In the genomic region with DNA sequence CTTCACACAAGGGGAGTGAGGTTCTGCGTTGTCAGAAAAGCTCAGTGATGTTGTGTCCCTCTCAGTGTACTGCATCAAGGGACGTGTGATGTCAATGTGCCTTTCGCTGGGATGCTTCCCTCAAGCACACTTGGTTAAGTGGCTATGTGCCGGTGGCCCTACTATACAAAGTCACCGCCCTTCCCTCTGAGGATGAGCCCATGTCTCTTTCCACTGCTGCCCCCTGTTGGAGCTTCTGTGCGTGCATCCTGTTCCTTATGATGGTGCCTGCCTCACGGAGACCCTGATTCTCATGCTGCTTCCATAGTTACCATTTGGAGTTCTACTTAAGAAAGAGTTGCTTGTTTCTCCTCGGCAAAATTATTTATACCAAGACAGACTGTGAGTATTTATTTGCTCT, we compare ENCODE assay signal across 9 mouse cellular contexts.
A peak's percentile ranks its signal among the peaks of the same experiment; 100 is the strongest.
DNase-seq lines count a peak whose midpoint lies in the region; ATAC-seq and TF ChIP-seq lines count a peak whose summit lies in the region.
"Had no signal": no experiment of that assay in that cellular context is flagged by ENCODE, and none has a peak within 500 bp of the region (broad histone marks: within the 10 kb centered on the region; RNA-seq: fewer than 3 reads in every experiment).

No protein-coding gene starts in this region.

- no peak overlapping the region for H3K4me3 ChIP-seq in intestine, postnatal 0 days (ENCODE audit: low read depth, low read length)
- H3K4me3 ChIP-seq in intestine, embryonic 16.5 days (ENCODE audit: low read length): no peak overlapping the region
- no peak overlapping the region for H3K4me3 ChIP-seq in CH12.LX (replicated peaks in 1 of 3; ENCODE audit: low read depth in 2 of 3, low read length in 2 of 3, poor library complexity in 1 of 3)
- no peak overlapping the region for H3K4me3 ChIP-seq in ES-Bruce4 (ENCODE audit: low read depth, low read length)
- H3K4me3 ChIP-seq: hindbrain, embryonic 13.5 days had no signal

- no peaks in the 10 kb centered on the region for H3K27me3 ChIP-seq in intestine, postnatal 0 days (replicated peaks; ENCODE audit: control insufficient read depth, insufficient read depth, low read length)
- no peaks in the 10 kb centered on the region for H3K27me3 ChIP-seq in intestine, embryonic 16.5 days (replicated peaks; ENCODE audit: control insufficient read depth, insufficient read depth, low read length)
- H3K27me3 ChIP-seq in CH12.LX (replicated peaks) (no peaks in the 10 kb centered on the region), ES-Bruce4 (ENCODE audit: control insufficient read depth, insufficient read depth, low read length, poor library complexity, severe bottlenecking) (no peaks in the 10 kb centered on the region)
- H3K27me3 ChIP-seq: hindbrain, embryonic 13.5 days had no signal

- in situ Hi-C loops in CH12.LX (cut with MboI; ENCODE audit: low pct_ligation_motif_present, low pct_unique_long_range_greater_than_20kb, low sequenced_read_pairs): no loop called here

- peak; percentile 50 for TF ChIP-seq RAD21 in CH12.LX (IDR thresholded peaks at IDR 0.05; ENCODE audit: low read depth, low read length)

- TF ChIP-seq POLR2A in CH12.LX (IDR thresholded peaks at IDR 0.05; ENCODE audit: low read depth, low read length) (no peak), ES-Bruce4 (IDR thresholded peaks at IDR 0.05; ENCODE audit: insufficient read depth, low read length) (no peak)

- no peaks in the 10 kb centered on the region for H3K4me1 ChIP-seq in intestine, postnatal 0 days (replicated peaks; ENCODE audit: control insufficient read depth, insufficient read depth, low read length)
- H3K4me1 ChIP-seq in intestine, embryonic 16.5 days (ENCODE audit: control insufficient read depth, insufficient read depth, low read length): peaks cover 7% of the 10 kb centered on the region; the same call in 1 of the 2 replicates
- peaks cover 8 to 20% of the 10 kb centered on the region in 2 experiments; a peak in 3 of 4 replicates for H3K4me1 ChIP-seq in CH12.LX (ENCODE audit: control insufficient read depth in 1 of 2, insufficient read depth in 2 of 2)
- H3K4me1 ChIP-seq in ES-Bruce4 (ENCODE audit: control insufficient read depth, insufficient read depth, low read length): no peaks in the 10 kb centered on the region

- no peak overlapping the region for H3K4me2 ChIP-seq in intestine, postnatal 0 days (replicated peaks; ENCODE audit: low read depth)
- no peak overlapping the region for H3K4me2 ChIP-seq in intestine, embryonic 16.5 days (ENCODE audit: low read depth, low read length)
- no peak overlapping the region for H3K4me2 ChIP-seq in CH12.LX (ENCODE audit: insufficient read depth, low read depth, poor library complexity, severe bottlenecking)
- H3K4me2 ChIP-seq: hindbrain, embryonic 13.5 days had no signal

- no peak overlapping the region for H3K9ac ChIP-seq in intestine, postnatal 0 days (ENCODE audit: low read depth, low read length)
- H3K9ac ChIP-seq in intestine, embryonic 16.5 days (ENCODE audit: low read depth, low read length): no peak overlapping the region
- H3K9ac ChIP-seq in CH12.LX (ENCODE audit: insufficient read depth, low read depth) (no peak overlapping the region), ES-Bruce4 (ENCODE audit: low read depth, poor library complexity, severe bottlenecking) (no peak overlapping the region)
- H3K9ac ChIP-seq: hindbrain, embryonic 13.5 days had no signal

- no peaks in the 10 kb centered on the region for H3K36me3 ChIP-seq in intestine, postnatal 0 days (ENCODE audit: control insufficient read depth, insufficient read depth)
- no peaks in the 10 kb centered on the region for H3K36me3 ChIP-seq in intestine, embryonic 16.5 days (ENCODE audit: control insufficient read depth, insufficient read depth, low read length)
- H3K36me3 ChIP-seq in CH12.LX (replicated peaks in 1 of 2; ENCODE audit: control insufficient read depth in 1 of 2, insufficient read depth in 1 of 2, low read length in 1 of 2): no peaks in the 10 kb centered on the region
- H3K36me3 ChIP-seq in ES-Bruce4 (ENCODE audit: control insufficient read depth, insufficient read depth, low read length, poor library complexity, severe bottlenecking): no peaks in the 10 kb centered on the region

- TF ChIP-seq CTCF in intestine, postnatal 0 days (IDR thresholded peaks at IDR 0.05; ENCODE audit: low read depth): peak; percentile 57
- peak in 1 of 2 experiments; percentile 61; a peak in 2 of 4 replicates for TF ChIP-seq CTCF in CH12.LX (conservative IDR thresholded peaks at IDR 0.05 in 1 of 2, IDR thresholded peaks at IDR 0.05 in 1 of 2; ENCODE audit: low read depth in 2 of 2, low read length in 2 of 2)
- peak; percentile 55 for TF ChIP-seq CTCF in ES-Bruce4 (IDR thresholded peaks at IDR 0.05; ENCODE audit: low read depth, low read length)

- 82% methylated on average over 8 of the region's 8 CpGs for WGBS in intestine, postnatal 0 days
- 73% methylated on average over 8 of the region's 8 CpGs for WGBS in intestine, embryonic 16.5 days

- H3K9me3 ChIP-seq in intestine, postnatal 0 days (ENCODE audit: control insufficient read depth): no peaks in the 10 kb centered on the region
- no peaks in the 10 kb centered on the region for H3K9me3 ChIP-seq in intestine, embryonic 16.5 days (ENCODE audit: control insufficient read depth, low read length)
- peaks cover 9% of the 10 kb centered on the region for H3K9me3 ChIP-seq in CH12.LX (replicated peaks; ENCODE audit: low read length)
- no peaks in the 10 kb centered on the region for H3K9me3 ChIP-seq in ES-Bruce4 (replicated peaks; ENCODE audit: control insufficient read depth, insufficient read depth, low read length, poor library complexity, severe bottlenecking)
- H3K9me3 ChIP-seq: hindbrain, embryonic 13.5 days had no signal

- H3K79me2 ChIP-seq in CH12.LX (replicated peaks; ENCODE audit: control insufficient read depth, extremely low read depth, insufficient read depth, poor library complexity, severe bottlenecking): no peaks in the 10 kb centered on the region

- intact Hi-C loops in left cerebral cortex, postnatal 10 days (cut with DNase I): no loop called here

- dilution Hi-C loops in CH12.LX (cut with MboI; ENCODE audit: extremely low pct_ligation_motif_present, extremely low pct_unique_long_range_greater_than_20kb, low sequenced_read_pairs): no loop called here

- ATAC-seq in intestine, postnatal 0 days: no peak
- no peak for ATAC-seq in intestine, embryonic 16.5 days
- ATAC-seq in erythroblast, adult 5-6 weeks (replicated peaks; ENCODE audit: low FRiP score, poor library complexity, severe bottlenecking): no peak

- no peak for DNase-seq in CH12.LX (ENCODE audit: extremely low read depth)
- peak; percentile 50 for DNase-seq in lung, postnatal 10 days
- no peak for DNase-seq in left cerebral cortex, postnatal 10 days (ENCODE audit: extremely low spot score in 1 of 2, low spot score in 2 of 2)
- DNase-seq: cerebellum, adult 9-10 months had no signal

- no peak for TF ChIP-seq EP300 in CH12.LX (IDR thresholded peaks at IDR 0.05; ENCODE audit: low read length)
- TF ChIP-seq EP300 in ES-Bruce4 (IDR thresholded peaks at IDR 0.05; ENCODE audit: insufficient read depth, low read depth, low read length): no peak

- no peak overlapping the region for H3K27ac ChIP-seq in intestine, postnatal 0 days (ENCODE audit: low read depth, low read length)
- H3K27ac ChIP-seq in intestine, embryonic 16.5 days (ENCODE audit: low read length): no peak overlapping the region
- H3K27ac ChIP-seq in CH12.LX (ENCODE audit: insufficient read depth, low read depth) (no peak overlapping the region), ES-Bruce4 (ENCODE audit: insufficient read depth, low read length) (no peak overlapping the region)
- H3K27ac ChIP-seq: hindbrain, embryonic 13.5 days had no signal

TF ChIP-seq in CH12.LX, 34 proteins besides CTCF, POLR2A, EP300 and RAD21:
- no peak for TF ChIP-seq TBP (conservative IDR thresholded peaks at IDR 0.05; ENCODE audit: low read depth, low read length)
- TF ChIP-seq JUND (conservative IDR thresholded peaks at IDR 0.05; ENCODE audit: low read depth, low read length): no peak
- no peak for TF ChIP-seq ZKSCAN1 (IDR thresholded peaks at IDR 0.05; ENCODE audit: borderline replicate concordance, low read depth, low read length)
- peak; percentile 68 for TF ChIP-seq SMC3 (IDR thresholded peaks at IDR 0.05; ENCODE audit: low read depth, low read length)
- no peak for TF ChIP-seq ZC3H11A (IDR thresholded peaks at IDR 0.05; ENCODE audit: low read depth, low read length)
- no peak for TF ChIP-seq ZNF384 (IDR thresholded peaks at IDR 0.05; ENCODE audit: low read depth, low read length)
- TF ChIP-seq TCF12 (IDR thresholded peaks at IDR 0.05; ENCODE audit: low read depth, low read length): no peak
TF ChIP-seq in CH12.LX: peak in this region for 1.
